Mouse (Mus musculus) monocyte, adult 2 months (primary cell): ENCODE data around the gene Traf3ip3.

Experiments
- DNase-seq, 2 experiments: peaks; one replicate each; pipeline ENCODE4 v3.0.0; 2022; ENCODE audit warnings: low spot score in 2 of 2, low read depth in 1 of 2

Traf3ip3 gene

DNA sequence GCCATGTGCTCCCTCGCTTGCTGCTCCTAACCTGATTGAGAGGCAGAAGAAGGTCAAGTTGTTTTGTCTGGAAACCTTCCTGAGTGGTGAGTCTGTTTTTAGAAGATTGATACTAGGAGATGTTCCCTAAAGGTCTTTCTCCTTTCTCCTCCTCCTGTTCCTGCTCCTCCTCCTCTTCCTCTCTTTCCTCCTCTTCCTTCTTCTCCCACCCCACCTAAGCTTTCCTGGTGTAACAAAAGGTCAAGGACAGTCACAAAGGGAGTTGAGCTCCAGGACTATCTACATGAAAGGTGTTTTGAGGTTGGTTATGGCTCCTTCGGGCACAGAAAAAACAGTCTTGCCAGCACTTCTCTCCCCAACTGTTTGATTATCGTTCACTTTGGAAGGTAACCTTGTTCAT is 33.8 kb downstream of the Traf3ip3 start, which contains the start of gene A130010J15Rik:
Gene A130010J15Rik, plus strand, starts transcription at position 301 of the 400 bp plus-strand sequence.
- DNase-seq: no peak

DNA sequence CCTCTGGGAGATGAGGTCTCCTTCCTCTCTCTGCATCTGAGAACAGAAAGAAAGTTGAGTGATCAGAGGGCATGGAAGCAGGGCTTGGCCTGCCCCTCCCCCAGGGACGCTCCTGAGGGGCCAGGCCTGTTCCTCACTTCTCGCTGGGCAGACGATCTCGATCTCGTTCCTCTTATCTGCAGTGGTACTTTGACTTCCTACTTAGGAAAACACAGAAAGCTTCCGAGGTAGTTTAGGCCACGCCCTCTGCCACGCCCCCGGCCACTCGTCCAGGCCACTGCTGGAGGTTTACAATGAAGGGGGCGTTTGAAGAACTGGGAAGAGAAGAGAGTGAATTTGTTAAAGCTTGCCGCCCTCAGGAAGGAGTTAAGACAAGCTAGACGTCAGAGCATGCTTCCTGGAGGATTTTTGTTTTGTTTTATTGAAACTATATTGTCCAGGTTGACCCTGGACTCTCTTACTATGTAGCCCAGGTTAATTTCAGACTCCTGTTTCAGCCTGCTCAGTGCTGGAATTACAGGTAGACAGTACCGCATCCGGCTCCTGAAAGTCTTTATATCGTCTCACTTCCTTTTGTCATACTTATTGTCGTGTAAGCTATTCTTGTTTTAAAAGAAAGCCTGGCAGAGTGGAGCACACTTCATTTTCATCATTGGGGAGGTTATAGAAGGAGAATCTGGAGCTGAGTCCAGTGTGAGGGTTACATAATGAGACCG is 41.0 kb downstream of the Traf3ip3 start:
- DNase-seq: peak; percentile 14 to 28

DNA sequence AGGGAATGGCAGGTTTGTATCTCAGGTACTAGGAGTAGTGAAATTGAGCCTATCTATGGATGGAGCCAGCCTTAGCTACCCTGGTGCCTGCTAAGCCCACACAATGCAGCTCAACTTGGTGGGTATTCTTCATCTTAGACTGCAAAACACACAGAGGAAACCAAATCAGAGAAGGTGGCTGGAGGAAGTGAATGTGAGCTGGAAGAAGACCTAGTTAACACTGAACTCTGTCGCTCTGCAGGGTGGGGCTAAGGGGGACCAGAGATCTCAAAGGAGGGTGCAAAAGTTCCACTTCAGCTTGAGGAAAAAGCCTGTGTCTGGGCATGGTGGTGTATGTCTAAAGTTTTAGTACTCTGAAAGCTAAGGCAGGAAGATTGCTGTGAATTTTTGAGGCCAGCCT is 41.9 kb downstream of the Traf3ip3 start:
- DNase-seq: no peak

DNA sequence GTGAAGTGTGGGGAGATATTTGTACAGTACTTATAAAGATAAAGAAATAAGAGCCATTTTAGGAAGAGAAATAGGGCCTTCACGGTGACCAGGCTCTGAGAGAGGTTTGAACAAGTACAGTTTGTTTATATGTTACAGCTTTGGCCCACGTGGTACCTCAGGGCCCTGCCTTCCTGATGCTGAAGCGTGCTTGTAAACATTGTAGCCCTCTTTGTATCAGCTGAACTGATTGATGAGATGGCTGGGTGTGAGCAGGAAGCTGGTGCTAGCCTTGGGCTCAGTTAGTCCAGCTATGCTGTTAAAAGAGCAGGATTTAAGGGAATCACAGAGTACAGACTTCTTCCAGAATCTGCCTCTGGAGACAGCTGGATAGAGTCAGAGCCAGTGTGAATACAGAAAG is 42.3 kb downstream of the Traf3ip3 start:
- no peak for DNase-seq

DNA sequence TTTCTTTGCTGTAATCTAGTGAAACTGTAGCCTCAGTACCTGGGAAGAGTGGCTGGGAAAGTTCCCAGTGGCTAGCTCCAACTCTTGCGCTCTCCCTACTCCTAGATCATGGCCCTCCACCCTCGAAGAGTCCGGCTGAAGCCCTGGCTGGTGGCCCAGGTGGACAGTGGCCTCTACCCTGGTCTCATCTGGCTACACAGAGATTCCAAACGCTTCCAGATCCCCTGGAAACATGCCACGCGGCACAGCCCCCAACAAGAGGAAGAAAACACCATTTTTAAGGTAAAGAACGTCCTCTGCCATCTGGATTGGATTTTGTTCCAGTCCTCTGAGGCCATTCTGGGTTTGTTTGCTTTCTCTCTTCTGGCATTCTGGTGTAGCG is 44.4 kb downstream of the Traf3ip3 start:
- no peak for DNase-seq

DNA sequence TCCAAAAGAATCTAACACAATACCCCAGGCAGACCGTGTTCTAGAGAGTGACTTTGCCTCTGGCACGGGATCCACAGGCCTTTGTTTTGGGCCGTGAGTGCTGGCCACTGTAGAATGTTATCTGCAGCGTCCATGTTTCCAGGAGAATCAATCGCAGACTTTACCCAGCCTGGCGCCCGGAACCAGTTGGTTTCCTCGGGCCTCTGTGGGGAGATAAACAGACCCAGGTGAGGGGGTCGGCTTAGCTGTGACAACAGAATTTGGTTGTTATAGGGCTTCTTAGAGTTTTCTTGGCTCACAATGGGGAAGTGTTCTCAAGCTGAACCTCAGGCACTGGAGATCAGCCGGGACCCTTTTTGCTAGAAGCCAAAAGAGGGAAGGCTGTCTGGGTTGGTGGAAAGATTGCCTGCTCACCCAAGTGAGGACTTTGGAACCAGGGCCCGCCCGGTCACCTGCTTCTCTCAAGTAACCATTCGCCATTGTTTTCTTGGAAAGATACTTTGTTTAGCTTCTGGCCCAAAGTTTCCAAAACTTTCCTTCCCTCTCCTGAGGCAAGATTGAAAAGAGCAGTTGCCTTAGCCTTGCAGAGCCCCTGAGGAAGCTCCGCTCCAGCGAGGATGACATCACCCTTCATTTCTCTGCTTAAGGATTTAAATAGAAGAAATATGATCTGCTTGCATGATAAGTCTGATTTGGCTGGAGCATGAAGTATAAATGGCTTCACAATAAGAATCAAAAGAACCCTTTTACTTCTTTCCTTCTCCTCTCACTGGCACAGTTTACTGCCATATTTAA is 45.0 kb downstream of the Traf3ip3 start:
- DNase-seq: no peak

DNA sequence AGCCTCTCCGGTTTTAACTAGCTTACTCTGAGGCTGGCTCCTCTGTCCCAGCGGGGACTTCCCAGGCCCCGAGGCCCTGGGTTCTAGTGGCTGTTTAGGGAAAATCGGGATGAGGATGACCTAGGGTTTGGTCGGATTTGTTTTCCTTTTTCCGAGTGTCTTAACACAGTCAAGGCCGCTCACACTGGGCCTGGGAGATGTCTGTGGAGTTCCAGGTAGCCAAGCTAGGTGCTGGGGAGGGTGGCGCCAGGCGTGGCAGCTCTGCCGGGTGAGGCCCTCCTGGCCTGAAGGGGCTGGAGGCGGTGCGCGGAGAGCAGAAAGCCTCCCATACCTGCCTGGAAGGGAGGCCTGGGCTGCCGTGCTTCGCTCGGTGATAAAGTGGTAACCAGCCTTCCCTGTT is 47.9 kb downstream of the Traf3ip3 start:
- DNase-seq: no peak

DNA sequence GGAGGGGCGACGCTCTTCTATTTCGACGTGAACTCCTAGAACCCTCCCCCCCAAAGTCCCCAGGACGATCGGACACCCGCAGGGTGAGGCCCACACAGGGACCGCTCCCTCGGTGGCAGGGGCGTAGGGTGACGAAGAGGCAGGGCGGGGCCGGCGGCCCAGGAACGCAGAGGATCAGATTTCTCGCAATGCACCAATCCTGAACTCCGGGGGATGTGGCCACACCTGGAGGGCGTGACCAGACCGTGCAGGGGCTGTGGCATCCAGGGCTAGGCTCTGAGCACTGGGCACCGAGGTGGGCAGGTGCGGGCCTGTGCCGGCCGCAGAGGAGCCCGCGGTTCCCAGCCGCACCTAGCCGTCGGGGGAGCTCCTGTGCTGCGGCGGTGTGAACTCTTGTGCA is 48.6 kb downstream of the Traf3ip3 start, which contains the start of gene Irf6:
Gene Irf6, plus strand, starts transcription at position 240 of the 400 bp plus-strand sequence.
- no peak for DNase-seq

DNA sequence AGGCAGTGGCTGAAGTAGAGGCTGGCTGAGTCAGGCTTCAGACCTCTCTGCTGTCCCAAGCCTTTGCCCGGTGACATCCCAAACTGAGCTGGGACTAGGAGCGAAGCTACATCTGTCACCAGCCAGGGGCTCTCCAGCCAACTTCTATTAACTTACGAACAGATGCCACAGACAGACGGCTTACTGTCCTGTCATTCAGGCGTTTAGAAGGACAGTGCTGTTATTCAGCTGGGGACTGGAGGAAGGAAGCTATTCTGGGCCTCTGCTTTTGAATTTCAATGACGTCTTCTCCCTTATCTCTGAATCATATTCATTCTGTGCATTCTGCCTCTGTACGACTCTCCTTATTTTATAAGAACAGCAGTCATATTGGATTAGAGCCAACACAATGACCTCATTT is 50.4 kb downstream of the Traf3ip3 start:
- no peak for DNase-seq

DNA sequence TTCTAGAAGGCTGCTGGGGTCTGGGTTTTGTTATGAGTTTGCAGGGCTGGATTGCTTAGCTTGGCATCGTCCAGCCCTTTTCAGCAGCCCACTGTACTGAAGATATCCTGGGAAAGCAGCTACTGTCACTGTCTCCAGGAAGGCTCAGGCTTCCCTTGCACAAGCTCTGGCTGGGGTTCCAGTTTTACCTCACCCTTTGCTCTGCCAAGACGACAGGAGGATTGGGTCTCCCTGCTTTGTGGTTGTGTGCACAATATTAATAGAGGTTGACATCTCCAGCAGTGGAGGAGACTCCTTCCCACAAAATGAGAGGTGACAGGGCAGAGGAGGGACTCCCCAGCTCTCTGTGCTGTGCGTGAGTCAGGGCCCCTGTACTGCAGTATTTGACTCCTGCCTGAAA is 52.3 kb downstream of the Traf3ip3 start:
- DNase-seq: no peak

DNA sequence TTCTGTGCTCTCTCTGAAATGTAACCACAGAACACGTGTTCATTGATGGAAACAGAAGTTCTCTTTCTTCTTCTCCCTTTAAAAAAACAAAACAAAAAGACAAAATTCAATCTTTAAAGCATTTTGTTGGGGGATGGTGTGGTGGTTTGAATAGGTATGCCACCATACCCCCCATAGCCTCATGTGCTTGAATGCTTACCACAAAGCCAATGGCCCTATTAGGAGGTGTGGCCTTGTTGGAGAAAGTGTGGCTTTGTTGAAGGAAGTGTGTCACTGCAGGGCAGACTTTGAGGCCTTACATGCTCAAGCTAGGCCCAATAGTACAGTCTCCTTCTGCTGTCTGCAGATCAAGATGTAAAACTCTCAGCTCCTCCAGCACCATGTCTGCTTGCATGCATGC is 55.1 kb downstream of the Traf3ip3 start:
- no peak for DNase-seq

DNA sequence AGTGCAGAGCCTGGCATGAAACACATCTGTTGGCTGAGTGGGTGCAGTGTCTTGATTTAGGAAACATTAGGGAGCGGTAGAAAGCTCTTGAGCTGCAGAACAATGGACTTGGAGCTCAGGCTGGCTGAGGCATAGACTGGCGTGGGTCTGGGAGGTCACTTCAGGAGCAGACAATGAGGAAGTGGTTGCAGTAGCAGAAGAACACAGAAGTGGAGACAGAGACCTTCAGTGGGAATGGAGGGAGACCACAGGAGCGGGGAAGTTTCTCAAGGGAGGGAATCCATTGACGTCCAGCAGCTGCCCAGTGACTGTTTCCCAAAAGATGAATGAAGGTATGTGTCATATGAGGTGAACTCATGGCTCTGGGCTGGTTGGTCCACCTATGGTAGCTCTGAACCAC is 56.4 kb downstream of the Traf3ip3 start:
- no peak for DNase-seq

DNA sequence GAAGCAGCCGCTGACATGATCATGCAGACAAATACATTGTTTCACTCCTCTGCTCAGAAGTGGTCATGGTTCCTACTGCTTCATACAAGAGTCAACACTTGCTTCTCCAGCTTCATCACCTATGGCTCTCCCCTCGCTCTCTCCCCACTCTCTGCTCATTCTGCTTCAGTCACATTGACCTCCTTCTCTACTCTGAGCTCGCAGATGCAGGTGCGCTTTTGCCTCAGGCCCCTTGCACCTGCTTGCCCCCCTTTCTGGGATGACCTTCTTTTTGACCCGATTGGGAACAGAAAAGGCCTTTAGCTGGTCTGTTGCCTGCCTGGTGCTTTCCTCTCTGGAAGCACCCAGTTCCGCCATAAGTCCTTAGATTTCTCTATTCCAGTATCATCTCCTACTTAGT is 57.0 kb downstream of the Traf3ip3 start:
- no peak for DNase-seq

DNA sequence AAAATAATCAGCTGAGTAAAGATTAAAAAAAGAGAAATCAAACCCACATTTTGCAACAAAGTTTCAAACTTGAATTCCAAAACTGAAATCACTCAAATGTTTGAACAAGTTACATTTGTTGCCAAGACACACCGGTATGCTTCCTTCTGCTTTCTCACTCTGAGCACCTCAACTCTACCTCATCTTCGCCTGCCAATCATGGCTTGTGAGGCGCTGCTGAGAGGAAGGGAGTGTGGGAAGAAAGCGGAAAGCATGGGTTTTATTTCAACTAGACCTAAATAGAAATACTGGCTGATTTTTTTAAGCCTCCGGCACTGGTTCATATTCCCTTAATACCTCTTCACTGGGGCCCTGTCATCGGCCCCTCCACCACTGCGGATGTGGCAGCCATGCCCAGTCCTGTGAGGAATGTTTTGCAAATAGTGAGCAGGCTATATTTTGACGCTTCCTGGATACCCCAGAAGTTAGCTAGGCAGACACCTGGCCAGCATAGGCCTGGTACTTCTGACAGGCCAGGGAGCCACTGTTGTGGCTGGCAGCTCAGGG is 58.9 kb downstream of the Traf3ip3 start:
- no peak for DNase-seq

DNA sequence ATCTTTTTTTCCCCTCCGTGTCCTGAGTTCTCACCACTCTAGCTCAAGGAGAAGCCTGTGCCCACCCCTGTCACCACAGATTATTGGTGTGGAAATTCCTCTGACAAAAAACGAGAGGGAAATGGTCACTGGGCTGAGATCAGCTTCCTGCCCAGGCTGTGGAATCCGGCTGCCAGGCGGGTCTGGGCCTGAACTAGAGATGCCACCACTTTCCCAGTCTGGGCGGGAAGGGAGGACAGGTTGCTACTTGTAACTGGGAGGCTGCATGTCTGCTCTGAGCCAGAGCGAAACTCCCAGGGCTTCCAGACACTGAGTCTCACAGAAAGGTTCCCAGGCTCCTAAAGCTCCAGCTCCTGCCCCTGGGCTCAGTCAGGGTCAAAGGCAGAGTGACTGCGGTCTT is 60.4 kb downstream of the Traf3ip3 start:
- DNase-seq: no peak

DNA sequence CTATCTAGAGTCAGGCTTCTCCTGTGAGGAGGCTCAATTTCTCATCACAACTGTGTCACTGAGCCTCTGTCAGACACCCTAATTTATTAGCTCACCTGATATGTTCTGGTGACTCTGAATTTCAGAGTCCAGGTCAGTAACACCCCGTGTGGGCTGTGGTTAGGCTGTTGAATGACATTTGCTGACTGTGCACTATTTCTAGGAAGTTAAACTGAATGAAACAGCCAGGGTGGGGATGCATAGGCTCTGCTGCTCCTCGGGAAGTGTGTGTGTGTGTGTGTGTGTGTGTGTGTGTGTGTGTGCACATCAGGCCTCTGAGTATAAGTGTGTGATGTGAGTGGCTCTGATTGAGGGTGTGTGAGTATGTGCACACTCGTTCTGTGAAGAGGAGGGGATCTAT is 62.8 kb downstream of the Traf3ip3 start:
- DNase-seq: no peak

DNA sequence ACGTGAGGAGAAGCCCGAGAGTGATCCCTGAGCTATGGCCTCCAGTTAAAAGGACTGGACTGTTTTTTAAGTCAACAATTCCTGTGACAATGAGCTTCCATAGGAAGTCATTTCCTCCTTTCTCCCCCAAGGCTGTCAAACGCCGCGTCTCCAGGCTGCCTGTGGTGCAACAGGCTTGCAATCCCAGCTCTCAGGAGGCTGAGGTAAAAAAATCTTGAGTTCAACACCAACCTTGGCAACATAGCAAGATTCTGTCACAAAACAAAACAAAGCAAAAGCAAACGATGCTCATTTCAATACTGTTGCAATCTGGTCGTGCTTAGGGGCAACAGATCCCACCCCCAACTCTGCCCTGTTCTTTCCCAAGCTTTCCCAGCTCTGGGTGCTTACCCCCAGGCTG is 63.4 kb downstream of the Traf3ip3 start:
- DNase-seq: no peak

DNA sequence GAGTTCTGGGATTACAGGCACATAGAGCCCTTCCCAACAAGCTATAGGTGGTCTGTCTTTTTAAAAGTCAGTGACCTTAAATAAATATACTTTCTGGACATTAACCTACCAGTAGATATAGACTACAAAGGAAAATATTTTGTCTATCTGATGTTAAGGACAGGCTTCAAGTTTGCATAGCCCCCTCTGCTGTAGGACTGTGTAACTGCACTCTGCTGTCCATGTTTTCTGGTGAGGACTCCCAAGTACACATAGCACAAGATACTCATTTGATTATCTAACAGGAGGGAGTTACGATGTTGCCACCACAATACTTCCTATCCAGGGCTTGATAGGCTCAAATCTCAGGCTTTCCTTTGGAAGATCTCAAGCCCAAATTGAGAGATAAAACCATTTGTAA is 67.8 kb downstream of the Traf3ip3 start:
- no peak for DNase-seq

DNA sequence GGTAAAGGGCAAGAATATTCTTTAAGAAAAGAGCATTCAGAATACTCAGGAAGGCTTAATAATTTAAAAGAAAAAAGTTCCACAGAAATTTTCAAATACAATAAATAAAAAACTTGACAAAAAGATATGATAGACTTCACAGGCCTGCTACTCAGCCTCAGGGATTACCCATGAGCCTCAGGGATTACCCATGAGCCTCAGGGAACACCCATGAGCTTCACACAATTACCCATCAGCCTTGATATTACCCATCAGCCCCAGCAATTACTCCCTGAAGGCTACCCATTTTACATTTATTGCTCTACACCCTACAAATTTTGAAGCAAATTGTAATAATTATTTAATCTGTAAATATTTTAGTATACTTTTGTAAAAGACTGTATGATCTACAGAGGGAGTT is 69.1 kb downstream of the Traf3ip3 start:
- no peak for DNase-seq

DNA sequence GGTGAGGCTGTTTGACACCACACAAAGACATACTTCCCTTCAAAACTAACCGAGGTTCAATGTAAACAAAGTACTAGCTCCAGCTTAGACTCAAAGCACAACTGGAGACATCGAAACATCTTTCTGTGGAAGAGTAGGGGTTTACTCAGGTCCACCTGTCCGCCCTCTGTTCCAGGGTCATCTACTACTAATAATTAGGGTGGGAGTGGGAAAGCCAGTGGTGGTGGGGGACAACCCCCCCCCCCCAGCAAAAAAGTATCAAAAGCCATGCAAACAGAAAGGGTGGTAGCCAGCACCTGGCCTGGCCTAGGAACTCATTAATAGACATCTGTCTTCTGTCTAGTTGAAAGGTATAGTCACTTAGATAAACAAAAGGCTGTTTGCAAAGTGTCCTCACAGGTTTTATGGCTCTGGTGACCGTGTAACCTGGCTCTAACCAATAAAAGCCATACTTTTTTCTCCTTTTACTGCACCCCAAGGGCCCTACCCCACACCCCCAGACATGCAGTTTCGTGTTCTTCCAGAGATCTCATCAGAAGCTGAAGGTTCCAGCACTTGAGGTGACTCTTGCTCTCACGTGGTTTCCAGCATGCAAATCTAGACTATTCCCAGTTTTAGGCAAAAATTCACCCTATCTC is 70.1 kb downstream of the Traf3ip3 start:
- DNase-seq: no peak

DNA sequence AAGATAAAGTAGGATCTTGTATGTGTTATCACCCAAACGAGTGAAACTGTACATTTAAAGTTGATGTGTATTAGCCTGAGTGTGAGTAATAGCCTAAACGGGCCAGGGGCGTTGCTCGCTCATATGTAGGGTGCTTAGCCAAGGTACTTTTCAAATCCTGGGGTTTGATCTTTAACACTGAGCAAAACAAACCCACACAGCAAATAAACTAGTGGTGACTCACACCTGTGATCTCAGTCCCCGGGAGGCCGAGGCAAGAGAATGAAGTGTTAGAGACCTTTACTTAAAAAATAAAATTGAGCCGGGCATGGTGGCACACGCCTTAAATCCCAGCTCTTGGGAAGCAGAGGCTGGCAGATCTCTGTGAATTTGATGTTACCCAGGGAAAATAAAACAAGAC is 70.7 kb downstream of the Traf3ip3 start:
- DNase-seq: no peak

DNA sequence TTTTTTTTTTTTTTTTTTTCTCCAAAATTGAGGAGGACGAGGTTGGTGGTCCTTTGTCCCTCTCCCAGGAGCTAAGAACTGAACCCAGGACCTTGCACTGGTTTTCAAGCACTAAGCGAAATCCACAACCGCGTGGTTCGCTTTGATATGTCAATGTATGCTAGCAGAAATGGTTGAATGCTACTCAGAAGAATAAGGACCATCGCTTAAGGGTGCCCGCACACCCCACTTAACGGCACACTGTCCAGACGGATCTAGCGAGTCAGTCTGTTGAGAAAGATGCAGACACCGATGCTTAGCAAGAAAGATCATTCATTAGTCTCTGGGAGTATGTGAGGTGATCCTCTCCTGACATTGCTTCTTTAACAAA is 71.1 kb downstream of the Traf3ip3 start:
- no peak for DNase-seq
